Mouse (Mus musculus) B cell, adult 2 months (primary cell): ENCODE data around the gene Rps9.
A peak's percentile ranks its signal among the peaks of the same experiment; 100 is the strongest.
"Not testable (repeated sequence)": the region's sequence is repeated elsewhere in the genome, so short reads cannot be mapped to it uniquely, and the experiment has no call there.

Source experiments
- DNase-seq, 2 experiments: peaks; one replicate each; pipeline ENCODE4 v3.0.0; 2022

Rps9 gene

GRCm38 (mm10) chr7:3703879-3704441, at the start of gene Rps9:
Rps9 (plus strand) TSS chr7:3703993.
- DNase-seq, result peak; percentile 95

GRCm38 (mm10) chr7:3656966-3657365, 46.8 kb upstream of the Rps9 start:
- no peak for DNase-seq

- DNase-seq, result no peak
These were observed 45.2 kb upstream of the Rps9 start for GRCm38 (mm10) chr7:3658578-3658977.

- DNase-seq, result no peak
These were observed 39.1 kb upstream of the Rps9 start for GRCm38 (mm10) chr7:3664524-3665214.

GRCm38 (mm10) chr7:3665215-3666114, 38.3 kb upstream of the Rps9 start, which contains the start of gene Leng1:
Leng1 (minus strand) TSS chr7:3665840.
- peak; percentile 90 to 93 for DNase-seq

GRCm38 (mm10) chr7:3666921-3667391, 36.8 kb upstream of the Rps9 start:
- no peak for DNase-seq

- peak; percentile 85 to 86 for DNase-seq
These were observed 29.1 kb upstream of the Rps9 start for GRCm38 (mm10) chr7:3674507-3675227.

- DNase-seq, result no peak
These were observed 28.6 kb upstream of the Rps9 start for GRCm38 (mm10) chr7:3675228-3675548.

- DNase-seq, result no peak
These were observed 27.4 kb upstream of the Rps9 start for GRCm38 (mm10) chr7:3676371-3676770.

GRCm38 (mm10) chr7:3677342-3677741, 26.5 kb upstream of the Rps9 start, which contains the start of gene Tmc4:
Tmc4 (minus strand) TSS chr7:3677553.
- DNase-seq, result no peak

- no peak for DNase-seq
These were observed 19.8 kb upstream of the Rps9 start for GRCm38 (mm10) chr7:3683908-3684550.

- DNase-seq, result no peak
These were observed 19.1 kb upstream of the Rps9 start for GRCm38 (mm10) chr7:3684698-3685097.

- DNase-seq, result no peak
These were observed 18.2 kb upstream of the Rps9 start for GRCm38 (mm10) chr7:3685400-3686187.

- no peak for DNase-seq
These were observed 11.9 kb upstream of the Rps9 start for GRCm38 (mm10) chr7:3691919-3692318.

GRCm38 (mm10) chr7:3692382-3692986, 11.3 kb upstream of the Rps9 start, which contains the start of gene Tsen34:
Tsen34 (plus strand) TSS chr7:3692863.
- no peak for DNase-seq

GRCm38 (mm10) chr7:3692987-3693808, 10.6 kb upstream of the Rps9 start, which contains the start of gene Mboat7:
Mboat7 (minus strand) TSS chr7:3693523.
- peak; percentile 98 to 99 for DNase-seq

GRCm38 (mm10) chr7:3693809-3694075, 10.1 kb upstream of the Rps9 start:
- no peak for DNase-seq

- DNase-seq, result peak; percentile 76 to 79
These were observed 9.5 kb upstream of the Rps9 start for GRCm38 (mm10) chr7:3694076-3694948.

- not testable (repeated sequence) for DNase-seq
These were observed 8.9 kb upstream of the Rps9 start for GRCm38 (mm10) chr7:3694949-3695305.
